Mouse (Mus musculus): ENCODE measurements around the gene Snx29. TPM values are rescaled to one million over a fixed set of nuclear protein-coding genes. Genes with fewer than 3 reads are reported as not detected.

The Snx29 gene
- total RNA-seq, 1 experiment from 2014 or later, result 16.1 TPM

DNA sequence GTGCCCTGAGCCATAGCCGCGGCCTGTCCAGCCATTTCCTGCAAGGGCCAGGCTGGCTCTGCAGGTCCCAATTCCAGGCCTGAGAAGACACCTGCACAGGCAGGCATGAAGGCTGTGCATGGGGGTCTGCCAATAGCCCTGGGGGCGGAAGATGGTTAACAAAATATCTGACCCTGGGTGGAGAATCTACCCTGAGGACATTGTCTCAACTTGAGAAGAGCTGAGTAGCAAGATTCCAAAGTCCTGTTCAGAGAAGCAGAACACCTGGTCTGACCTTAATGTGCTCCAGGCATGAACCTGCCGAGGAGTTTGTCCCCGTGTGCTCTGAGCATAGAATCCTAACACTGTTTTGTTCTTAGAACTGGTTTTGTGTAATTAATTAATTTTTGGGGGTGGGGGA is 83.5 kb downstream of the Snx29 start:
- ATAC-seq (replicated peaks; ENCODE audit: low read depth, poor library complexity, severe bottlenecking), result no peak

DNA sequence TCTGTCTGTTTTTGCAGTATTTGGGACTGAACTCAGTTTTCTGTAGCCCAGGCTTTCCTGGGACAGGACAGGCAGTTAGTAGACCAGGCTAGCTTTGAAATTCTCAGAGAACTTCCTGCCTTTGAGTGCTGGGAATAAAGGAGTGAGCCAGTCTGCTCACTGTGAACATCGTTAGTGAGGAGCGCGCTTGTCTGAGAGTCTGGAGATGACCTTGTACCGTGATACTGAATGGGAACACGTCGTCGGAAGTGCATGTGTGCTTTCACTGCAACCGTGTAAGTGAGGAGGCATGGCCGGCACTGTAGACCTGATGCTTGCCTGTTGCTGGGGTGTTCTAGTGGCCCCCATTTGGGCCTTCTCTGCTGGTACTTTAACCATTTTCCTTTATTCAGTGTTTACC is 83.9 kb downstream of the Snx29 start:
- no peak for ATAC-seq (replicated peaks; ENCODE audit: low read depth, poor library complexity, severe bottlenecking)

- ATAC-seq (replicated peaks; ENCODE audit: low read depth, poor library complexity, severe bottlenecking), result no peak
Measured at GRCm38 (mm10) chr16:11407932-11408620, 85.4 kb downstream of the Snx29 start.

DNA sequence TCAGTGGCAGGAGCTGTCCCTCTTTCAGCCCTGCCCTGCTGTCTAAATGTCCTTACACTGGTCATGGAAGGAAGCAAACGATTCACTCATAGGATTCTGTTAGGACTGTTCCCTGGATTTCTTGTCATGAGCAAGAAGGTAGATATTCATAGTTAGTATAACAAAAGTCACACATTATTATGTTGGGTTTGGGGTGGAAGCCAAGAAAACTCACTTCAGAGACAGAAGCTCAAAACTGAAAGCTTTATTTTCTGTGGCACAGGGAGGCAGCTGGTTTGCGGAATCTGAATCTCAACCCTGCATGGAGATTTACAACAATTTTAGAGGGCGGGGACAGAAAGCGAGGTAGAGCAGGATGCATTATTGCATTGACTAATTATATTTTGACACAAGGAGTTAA is 86.0 kb downstream of the Snx29 start:
- no peak for ATAC-seq (replicated peaks; ENCODE audit: low read depth, poor library complexity, severe bottlenecking)

GRCm38 (mm10) chr16:11414631-11415030 is 91.9 kb downstream of the Snx29 start:
- no peak for ATAC-seq (replicated peaks; ENCODE audit: low read depth, poor library complexity, severe bottlenecking)

- ATAC-seq (replicated peaks; ENCODE audit: low read depth, poor library complexity, severe bottlenecking), result peak; percentile 75
Measured at GRCm38 (mm10) chr16:11418183-11418588, 95.5 kb downstream of the Snx29 start.

- peak; percentile 45 for ATAC-seq (replicated peaks; ENCODE audit: low read depth, poor library complexity, severe bottlenecking)
Measured at GRCm38 (mm10) chr16:11420311-11421080, 97.8 kb downstream of the Snx29 start.

DNA sequence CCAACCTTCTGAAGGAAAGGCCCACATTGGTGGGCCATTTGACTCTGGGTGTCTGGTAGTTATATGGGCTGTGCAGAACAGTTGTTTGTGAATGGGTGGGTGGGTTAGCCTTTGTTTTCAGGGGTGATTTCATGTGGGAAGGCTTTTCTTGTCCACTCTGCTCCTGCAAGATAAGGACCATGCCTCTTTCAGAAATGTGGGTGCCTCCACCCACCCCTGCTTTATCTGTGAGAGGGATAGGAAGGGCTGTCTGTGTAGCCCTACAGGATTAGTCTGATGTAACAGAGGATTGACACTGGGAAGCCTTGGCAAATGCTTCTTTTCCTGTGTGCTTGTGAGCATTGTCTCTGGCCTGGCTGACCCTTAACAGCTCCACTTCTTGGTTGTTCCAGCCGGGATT is 99.5 kb downstream of the Snx29 start:
- no peak for ATAC-seq (replicated peaks; ENCODE audit: low read depth, poor library complexity, severe bottlenecking)

DNA sequence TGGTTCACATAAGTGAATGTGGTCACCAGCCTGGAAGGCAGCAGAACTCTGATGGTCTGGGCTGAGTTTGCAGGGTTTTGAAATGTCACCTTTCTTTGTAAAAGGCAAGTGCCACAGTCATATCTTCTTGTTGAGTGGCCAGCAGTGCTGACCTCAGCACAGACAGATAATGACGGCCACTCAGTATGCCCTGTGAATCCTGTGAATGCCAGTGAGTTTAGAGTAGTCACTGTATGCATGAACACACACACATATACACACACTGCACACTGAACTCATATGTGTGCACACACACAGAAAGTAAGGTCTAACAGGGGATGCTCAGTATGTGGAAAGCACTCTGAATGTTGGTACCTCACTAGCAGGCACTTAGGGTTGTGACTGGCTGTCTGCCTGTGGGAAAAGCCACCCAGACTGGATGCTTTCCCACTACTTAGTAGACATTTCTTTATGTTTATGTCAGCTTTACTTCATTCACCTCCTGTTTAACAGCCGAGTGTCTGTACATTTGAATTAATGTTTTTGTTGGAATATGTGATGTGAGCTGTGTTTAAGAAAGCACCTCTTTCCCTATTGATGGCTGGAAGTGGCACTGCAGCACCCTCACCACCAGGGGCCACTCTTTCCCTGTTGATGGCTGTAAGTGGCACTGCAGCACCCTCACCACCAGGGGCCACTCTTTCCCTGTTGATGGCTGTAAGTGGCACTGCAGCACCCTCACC is 100.3 kb downstream of the Snx29 start:
- ATAC-seq (replicated peaks; ENCODE audit: low read depth, poor library complexity, severe bottlenecking), result no peak

- peak; percentile 48 for ATAC-seq (replicated peaks; ENCODE audit: low read depth, poor library complexity, severe bottlenecking)
Measured at GRCm38 (mm10) chr16:11423611-11424297, 101.0 kb downstream of the Snx29 start.

GRCm38 (mm10) chr16:11424568-11425145 is 101.9 kb downstream of the Snx29 start:
- no peak for ATAC-seq (replicated peaks; ENCODE audit: low read depth, poor library complexity, severe bottlenecking)

DNA sequence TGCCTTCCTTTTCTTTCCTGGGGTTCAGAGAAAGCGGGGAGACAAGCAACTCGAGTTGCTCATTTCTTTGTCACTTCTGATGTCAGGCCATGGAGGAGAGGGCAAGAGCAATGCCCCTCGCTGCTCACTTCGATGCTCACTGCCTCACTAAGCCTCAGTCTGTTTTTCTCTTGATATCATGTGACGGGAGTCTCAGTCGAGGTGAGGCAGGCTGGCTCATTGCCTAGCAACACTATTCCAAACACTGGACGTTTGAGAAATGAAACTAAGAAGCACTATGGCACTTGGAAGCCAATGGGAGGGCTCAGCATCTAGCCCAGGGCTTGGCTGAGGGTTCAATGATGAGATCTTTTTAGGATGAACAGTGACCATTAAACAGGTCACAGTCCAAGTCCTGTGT is 102.6 kb downstream of the Snx29 start:
- no peak for ATAC-seq (replicated peaks; ENCODE audit: low read depth, poor library complexity, severe bottlenecking)

- ATAC-seq (replicated peaks; ENCODE audit: low read depth, poor library complexity, severe bottlenecking), result no peak
Measured at GRCm38 (mm10) chr16:11426810-11427537, 104.3 kb downstream of the Snx29 start.

DNA sequence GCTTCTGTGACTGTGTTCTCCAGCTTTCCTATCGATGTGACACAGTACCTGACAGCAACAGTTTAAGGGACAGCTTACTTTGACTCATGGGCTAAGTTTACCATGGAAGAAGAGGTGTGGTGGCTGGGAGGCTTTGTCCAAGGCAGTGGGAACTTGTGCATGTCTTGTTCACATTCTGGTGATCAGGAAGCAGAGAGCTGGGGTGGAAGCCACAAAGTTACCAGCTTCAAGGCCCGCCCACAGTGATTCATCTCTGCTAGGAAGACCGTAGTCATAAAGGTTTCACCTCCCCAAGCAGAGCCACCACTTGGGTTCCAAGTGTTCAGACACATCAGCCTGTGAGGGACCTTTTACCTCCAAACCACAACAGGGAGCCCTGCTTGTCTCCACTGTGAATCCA is 107.1 kb downstream of the Snx29 start:
- no peak for ATAC-seq (replicated peaks; ENCODE audit: low read depth, poor library complexity, severe bottlenecking)

GRCm38 (mm10) chr16:11430520-11430919 is 107.8 kb downstream of the Snx29 start:
- ATAC-seq (replicated peaks; ENCODE audit: low read depth, poor library complexity, severe bottlenecking), result no peak

GRCm38 (mm10) chr16:11433779-11434178 is 111.1 kb downstream of the Snx29 start:
- ATAC-seq (replicated peaks; ENCODE audit: low read depth, poor library complexity, severe bottlenecking), result peak; percentile 87

- no peak for ATAC-seq (replicated peaks; ENCODE audit: low read depth, poor library complexity, severe bottlenecking)
Measured at GRCm38 (mm10) chr16:11437641-11438040, 114.9 kb downstream of the Snx29 start.

GRCm38 (mm10) chr16:11439417-11439816 is 116.7 kb downstream of the Snx29 start:
- ATAC-seq (replicated peaks; ENCODE audit: low read depth, poor library complexity, severe bottlenecking), result no peak

- peak; percentile 84 for ATAC-seq (replicated peaks; ENCODE audit: low read depth, poor library complexity, severe bottlenecking)
Measured at GRCm38 (mm10) chr16:11441616-11442015, 118.9 kb downstream of the Snx29 start.
